Mouse (Mus musculus): ENCODE data around the gene Gm42372.

GRCm38 (mm10) chr7:17024814-17025504 is 42.1 kb downstream of the Gm42372 start:
- TF ChIP-seq POLR2A (IDR thresholded peaks at IDR 0.05; ENCODE audit: low read depth, low read length) (no peak), CTCF (IDR thresholded peaks at IDR 0.05; ENCODE audit: borderline replicate concordance, insufficient read depth, low read length) (no peak)

All from embryonic fibroblast, embryonic 13.5 days (primary cell).